Mouse (Mus musculus) kidney, embryonic 16.5 days (tissue): ENCODE measurements around the gene H2-Ke6. TPM values are rescaled to one million over a fixed set of nuclear protein-coding genes. Genes with fewer than 3 reads are reported as not detected.

Experiments used
- ATAC-seq: fragments of 200-750 bp; cut with Nextera tagmentation; 2 replicates; pipeline ENCODE4 v1.8.0; 2017; ENCODE audit warnings: moderate TSS enrichment; ENCODE audit not compliant: low FRiP score, low TSS enrichment
- H3K27ac ChIP-seq: fragments of 300-500 bp; sonication (generic); 2 replicates; pipeline ENCODE4 v1.5.1; 2014; ENCODE audit warnings: low read length
- H3K27me3 ChIP-seq: fragments of 300-500 bp; sonication (generic); 2 replicates; pipeline ENCODE4 v1.6.1; 2014; ENCODE audit warnings: low read length, control low read depth, mixed read lengths; ENCODE audit not compliant: insufficient read depth
- H3K36me3 ChIP-seq: fragments of 300-500 bp; sonication (generic); 2 replicates; pipeline ENCODE4 v1.6.1; 2014; ENCODE audit warnings: low read length, control low read depth, mixed read lengths; ENCODE audit not compliant: insufficient read depth
- H3K4me1 ChIP-seq: fragments of 300-500 bp; sonication (generic); 2 replicates; pipeline ENCODE4 v1.6.1; 2014; ENCODE audit warnings: low read length, control low read depth, mixed read lengths; ENCODE audit not compliant: insufficient read depth
- H3K4me2 ChIP-seq: fragments of 300-500 bp; sonication (generic); replicated peaks from 2 replicates; pipeline ENCODE4 v1.6.1; 2014; ENCODE audit warnings: low read depth, low read length
- H3K4me3 ChIP-seq: fragments of 300-500 bp; sonication (generic); 2 replicates; pipeline ENCODE4 v1.5.1; 2014; ENCODE audit warnings: mild to moderate bottlenecking, low read length
- H3K9ac ChIP-seq: fragments of 300-500 bp; sonication (generic); replicated peaks from 2 replicates; pipeline ENCODE4 v1.6.1; 2014; ENCODE audit warnings: low read length
- H3K9me3 ChIP-seq: fragments of 300-500 bp; sonication (generic); 2 replicates; pipeline ENCODE4 v1.6.1; 2016; ENCODE audit warnings: low read length, control low read depth
- WGBS: fragments of 180-500 bp; shearing (Covaris S2); extraction: QIAGEN DNeasy Blood & Tissue Kit; methylation state at CpG from one replicate; pipeline ENCODE4 v1.1.7; 2014; 5-methylcytosine and 5-hydroxymethylcytosine counted together
- polyA plus RNA-seq: library from polyadenylated mRNA; unstranded; fragments of >200 nt; fragmentation: Nextera tagmentation; extraction: Ambion mirVana; gene quantifications from 2 replicates; pipeline ENCODE4 v1.2.1, GENCODE M21; 2015

The H2-Ke6 gene
- polyA plus RNA-seq, 1 experiment from 2014 or later, result 52.9 TPM

GRCm38 (mm10) chr17:34024861-34025755 lies 2.8 kb downstream of the H2-Ke6 start:
- H3K4me1 ChIP-seq, result peaks cover 51% of the 10 kb centered on the region
- peaks cover 6% of the 10 kb centered on the region; the same call in 1 of the 2 replicates for H3K9me3 ChIP-seq
- ATAC-seq, result peak; percentile 1; the same call in 1 of the 2 replicates

GRCm38 (mm10) chr17:34024317-34024821 lies 3.5 kb downstream of the H2-Ke6 start, which contains the start of gene Ring1:
Gene Ring1, minus strand, starts transcription at chr17:34024680.
- no peaks in the 10 kb centered on the region for H3K27me3 ChIP-seq
- H3K4me1 ChIP-seq, result peaks cover 43% of the 10 kb centered on the region
- ATAC-seq, result peak; percentile 72
- peak within 1 kb of the TSS; percentile 65 for H3K4me3 ChIP-seq
- peaks cover 39% of the 10 kb centered on the region for H3K36me3 ChIP-seq
- H3K27ac ChIP-seq, result peak within 1 kb of the TSS; percentile 96
- peak within 1 kb of the TSS; percentile 85 for H3K4me2 ChIP-seq
- WGBS, result 0% methylated on average over 53 of the region's 58 CpGs
- peaks cover 10% of the 10 kb centered on the region; the same call in 1 of the 2 replicates for H3K9me3 ChIP-seq
- H3K9ac ChIP-seq, result peak within 1 kb of the TSS; percentile 80

More at GRCm38 (mm10) chr17:34024861-34025755, 2.8 kb downstream of the H2-Ke6 start:
- H3K4me3 ChIP-seq, result peak overlapping the region; percentile 65
- peak overlapping the region; percentile 80 for H3K9ac ChIP-seq
- WGBS, result under 1% methylated on average over 57 of the region's 57 CpGs
- no peaks in the 10 kb centered on the region for H3K27me3 ChIP-seq
- H3K4me2 ChIP-seq, result peak overlapping the region; percentile 85
- H3K36me3 ChIP-seq, result peaks cover 45% of the 10 kb centered on the region
- peak overlapping the region; percentile 96 for H3K27ac ChIP-seq

- no peaks in the 10 kb centered on the region for H3K27me3 ChIP-seq
- H3K9ac ChIP-seq, result peak overlapping the region; percentile 80
- WGBS, result 71% methylated on average over 9 of the region's 9 CpGs
- peaks cover 37% of the 10 kb centered on the region for H3K4me1 ChIP-seq
- peak overlapping the region; percentile 85 for H3K4me2 ChIP-seq
- H3K36me3 ChIP-seq, result peaks cover 32% of the 10 kb centered on the region
- peaks cover 10% of the 10 kb centered on the region; the same call in 1 of the 2 replicates for H3K9me3 ChIP-seq
- peak overlapping the region; percentile 96; the same call in 1 of the 2 replicates for H3K27ac ChIP-seq
- ATAC-seq, result no peak
- H3K4me3 ChIP-seq, result peak overlapping the region; percentile 65
These were observed 4.2 kb downstream of the H2-Ke6 start for GRCm38 (mm10) chr17:34023678-34024077.

GRCm38 (mm10) chr17:34022987-34023386 lies 4.9 kb downstream of the H2-Ke6 start:
- Histone ChIP-seq H3K27me3 (no peaks in the 10 kb centered on the region), H3K27ac (no peak overlapping the region), H3K9me3 (peaks cover 10% of the 10 kb centered on the region; the same call in 1 of the 2 replicates), H3K4me3 (no peak overlapping the region), H3K4me1 (peaks cover 30% of the 10 kb centered on the region), H3K4me2 (no peak overlapping the region), H3K36me3 (peaks cover 28% of the 10 kb centered on the region), H3K9ac (no peak overlapping the region)
- WGBS, result 98% methylated on average over 20 of the region's 20 CpGs
- ATAC-seq, result no peak

- 91% methylated on average over 13 of the region's 14 CpGs for WGBS
- Histone ChIP-seq H3K4me1 (peaks cover 30% of the 10 kb centered on the region), H3K9me3 (peaks cover 10% of the 10 kb centered on the region; the same call in 1 of the 2 replicates), H3K4me2 (no peak overlapping the region), H3K9ac (no peak overlapping the region), H3K27me3 (no peaks in the 10 kb centered on the region), H3K36me3 (peaks cover 28% of the 10 kb centered on the region), H3K4me3 (no peak overlapping the region), H3K27ac (no peak overlapping the region)
- no peak for ATAC-seq
These were observed 5.5 kb downstream of the H2-Ke6 start for GRCm38 (mm10) chr17:34022414-34022783.

- peaks cover 23% of the 10 kb centered on the region for H3K4me1 ChIP-seq
- no peak overlapping the region for H3K27ac ChIP-seq
- H3K4me2 ChIP-seq, result no peak overlapping the region
- no peak for ATAC-seq
- 95% methylated on average over 23 of the region's 23 CpGs for WGBS
- H3K4me3 ChIP-seq, result no peak overlapping the region
- no peaks in the 10 kb centered on the region for H3K27me3 ChIP-seq
- H3K9me3 ChIP-seq, result peaks cover 10% of the 10 kb centered on the region; the same call in 1 of the 2 replicates
- peaks cover 28% of the 10 kb centered on the region for H3K36me3 ChIP-seq
- H3K9ac ChIP-seq, result no peak overlapping the region
These were observed 6.1 kb downstream of the H2-Ke6 start for GRCm38 (mm10) chr17:34021539-34022413.

- H3K36me3 ChIP-seq, result no peaks in the 10 kb centered on the region
- H3K9ac ChIP-seq, result no peak overlapping the region
- no peaks in the 10 kb centered on the region for H3K27me3 ChIP-seq
- H3K9me3 ChIP-seq, result no peaks in the 10 kb centered on the region
- H3K4me2 ChIP-seq, result no peak overlapping the region
- H3K27ac ChIP-seq, result no peak overlapping the region
- WGBS, result 95% methylated on average over 8 of the region's 8 CpGs
- no peak for ATAC-seq
- H3K4me3 ChIP-seq, result no peak overlapping the region
- no peaks in the 10 kb centered on the region for H3K4me1 ChIP-seq
These were observed 14.4 kb downstream of the H2-Ke6 start for GRCm38 (mm10) chr17:34013436-34013835.

- H3K36me3 ChIP-seq, result no peaks in the 10 kb centered on the region
- WGBS, result 82% methylated on average over 5 of the region's 5 CpGs
- H3K4me2 ChIP-seq, result no peak overlapping the region
- no peaks in the 10 kb centered on the region for H3K9me3 ChIP-seq
- H3K4me1 ChIP-seq, result no peaks in the 10 kb centered on the region
- H3K9ac ChIP-seq, result no peak overlapping the region
- H3K27me3 ChIP-seq, result peaks cover 8% of the 10 kb centered on the region
- H3K27ac ChIP-seq, result no peak overlapping the region
- no peak for ATAC-seq
- H3K4me3 ChIP-seq, result no peak overlapping the region
These were observed 17.7 kb downstream of the H2-Ke6 start for GRCm38 (mm10) chr17:34010156-34010555.

GRCm38 (mm10) chr17:34006570-34006969 lies 21.3 kb downstream of the H2-Ke6 start:
- no peak overlapping the region for H3K4me2 ChIP-seq
- ATAC-seq, result no peak
- H3K4me3 ChIP-seq, result no peak overlapping the region
- no peaks in the 10 kb centered on the region for H3K9me3 ChIP-seq
- H3K36me3 ChIP-seq, result no peaks in the 10 kb centered on the region
- H3K27ac ChIP-seq, result no peak overlapping the region
- peaks cover 14% of the 10 kb centered on the region for H3K27me3 ChIP-seq
- H3K4me1 ChIP-seq, result no peaks in the 10 kb centered on the region
- WGBS, result 46% methylated on average over 2 of the region's 2 CpGs
- no peak overlapping the region for H3K9ac ChIP-seq
